Mouse (Mus musculus) forebrain, embryonic 11.5 days (tissue): Measurements from ENCODE around the gene Dnm2. TPM values are rescaled to one million over a fixed set of nuclear protein-coding genes. Genes with fewer than 3 reads are reported as not detected.
A peak's percentile ranks its signal among the peaks of the same experiment; 100 is the strongest.

Source experiments
- ATAC-seq: fragments of 200-750 bp; cut with Nextera tagmentation; replicated peaks from 2 replicates; pipeline ENCODE4 v1.8.0; 2017; ENCODE audit warnings: moderate TSS enrichment; ENCODE audit not compliant: low FRiP score
- DNase-seq: peaks from one replicate; pipeline ENCODE4 v3.0.0-alpha.2; 2017; ENCODE audit warnings: low spot score
- H3K27ac ChIP-seq: fragments of 300-500 bp; sonication (generic); 2 replicates; pipeline ENCODE4 v1.5.1; 2014; ENCODE audit warnings: low read depth, low read length
- H3K27me3 ChIP-seq: fragments of 300-500 bp; sonication (generic); 2 replicates; pipeline ENCODE4 v1.6.1; 2014; ENCODE audit warnings: mild to moderate bottlenecking, low read length, mixed read lengths; ENCODE audit not compliant: control insufficient read depth, insufficient read depth
- H3K36me3 ChIP-seq: fragments of 300-500 bp; sonication (generic); 2 replicates; pipeline ENCODE4 v1.6.1; 2014; ENCODE audit warnings: mild to moderate bottlenecking, low read length, moderate library complexity, mixed read lengths; ENCODE audit not compliant: control insufficient read depth, insufficient read depth
- H3K4me1 ChIP-seq: fragments of 300-500 bp; sonication (generic); replicated peaks from 2 replicates; pipeline ENCODE4 v1.6.1; 2014; ENCODE audit warnings: low read length, mixed read lengths; ENCODE audit not compliant: control insufficient read depth, insufficient read depth
- H3K4me2 ChIP-seq: fragments of 300-500 bp; sonication (generic); 2 replicates; pipeline ENCODE4 v1.6.1; 2014; ENCODE audit warnings: low read depth, mild to moderate bottlenecking, low read length, moderate library complexity, mixed read lengths; ENCODE audit not compliant: severe bottlenecking
- H3K4me3 ChIP-seq: fragments of 300-500 bp; sonication (generic); 2 replicates; pipeline ENCODE4 v1.5.1; 2014; ENCODE audit warnings: low read depth, low read length
- H3K9ac ChIP-seq: fragments of 300-500 bp; sonication (generic); 2 replicates; pipeline ENCODE4 v1.6.1; 2014; ENCODE audit warnings: low read length
- H3K9me3 ChIP-seq: fragments of 300-500 bp; sonication (generic); 2 replicates; pipeline ENCODE4 v1.6.1; 2016; ENCODE audit warnings: low read length, mixed read lengths; ENCODE audit not compliant: control insufficient read depth
- WGBS: fragments of 180-500 bp; shearing (Covaris S2); extraction: QIAGEN DNeasy Blood & Tissue Kit; methylation state at CpG from one replicate; pipeline ENCODE4 v1.1.7; 2014; 5-methylcytosine and 5-hydroxymethylcytosine counted together
- polyA plus RNA-seq: library from polyadenylated mRNA; unstranded; fragments of >200 nt; fragmentation: Nextera tagmentation; extraction: Ambion mirVana; gene quantifications from 2 replicates; pipeline ENCODE4 v1.2.1, GENCODE M21; 2014

The Dnm2 gene
- polyA plus RNA-seq, 1 experiment from 2014 or later: 74.0 TPM

DNA sequence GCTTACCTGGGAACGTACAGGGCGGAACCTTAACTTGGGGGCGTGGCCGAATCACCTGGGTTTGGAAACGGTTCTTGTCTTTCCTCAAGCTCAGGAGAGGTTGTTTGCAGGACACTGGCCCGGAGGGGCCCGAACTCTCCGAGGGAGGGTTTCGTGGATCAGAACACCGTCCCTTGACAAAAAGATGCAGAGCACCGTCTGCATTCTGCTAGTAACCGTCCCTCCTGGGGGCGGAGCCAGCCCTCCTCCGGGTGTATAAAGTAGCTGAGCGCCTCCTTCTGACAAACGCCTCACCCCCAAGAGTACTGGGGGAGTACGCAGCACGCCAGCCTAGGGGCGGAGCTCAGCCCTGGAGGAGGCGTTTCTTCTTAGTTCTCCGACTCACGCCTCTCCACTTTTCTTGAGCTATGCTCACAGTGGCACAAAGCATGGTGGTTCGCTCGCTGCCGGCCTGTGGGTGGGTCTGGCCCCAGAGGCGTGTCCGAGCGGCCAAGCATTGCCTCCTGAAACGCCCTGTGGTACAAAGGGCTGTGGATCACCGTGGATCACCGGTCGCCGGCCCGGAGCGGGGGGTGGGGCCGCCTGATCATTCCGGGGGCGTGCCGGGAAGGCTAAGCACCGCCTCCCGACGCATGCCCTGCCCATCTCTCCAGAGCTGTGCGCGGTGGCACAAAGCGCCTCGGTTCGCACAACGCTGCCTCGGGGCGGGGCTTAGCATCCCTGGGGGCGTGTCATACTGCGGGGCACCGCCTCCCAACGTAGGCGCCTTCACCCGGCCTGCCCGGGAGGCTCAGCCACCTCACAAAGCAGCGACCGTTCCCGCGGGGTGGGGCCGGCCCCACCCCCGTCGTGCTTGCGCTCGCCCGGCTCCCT, 121.4 kb downstream of the Dnm2 start:
- H3K36me3 ChIP-seq: no peaks in the 10 kb centered on the region
- H3K27me3 ChIP-seq: no peaks in the 10 kb centered on the region
- H3K4me3 ChIP-seq: peak overlapping the region; percentile 78
- H3K9ac ChIP-seq: peak overlapping the region; percentile 60
- H3K27ac ChIP-seq: peak overlapping the region; percentile 84
- peak; percentile 93 for ATAC-seq
- peak overlapping the region; percentile 75 for H3K4me2 ChIP-seq
- WGBS: under 1% methylated on average over 61 of the region's 67 CpGs
- H3K9me3 ChIP-seq: no peaks in the 10 kb centered on the region
- H3K4me1 ChIP-seq: peaks cover 7% of the 10 kb centered on the region
- peak; percentile 100 for DNase-seq

DNA sequence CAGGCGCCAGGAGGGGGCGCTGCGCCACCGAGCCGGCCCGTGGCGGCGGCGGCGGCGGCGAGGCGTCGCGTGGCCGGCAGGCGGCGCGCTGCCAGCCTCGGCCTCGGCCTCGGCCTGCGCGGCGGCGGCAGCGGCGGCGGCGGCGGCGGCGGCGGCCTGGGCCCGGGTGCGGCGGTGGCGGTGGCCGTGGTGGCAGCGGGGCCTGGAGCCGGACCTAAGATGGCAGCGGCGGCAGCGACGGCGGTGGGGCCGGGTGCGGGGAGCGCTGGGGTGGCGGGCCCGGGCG, 122.0 kb downstream of the Dnm2 start, which contains the start of gene Carm1:
Gene Carm1, plus strand, starts transcription at position 106 of the 286 bp plus-strand sequence.
- peak; percentile 57 for ATAC-seq

DNA sequence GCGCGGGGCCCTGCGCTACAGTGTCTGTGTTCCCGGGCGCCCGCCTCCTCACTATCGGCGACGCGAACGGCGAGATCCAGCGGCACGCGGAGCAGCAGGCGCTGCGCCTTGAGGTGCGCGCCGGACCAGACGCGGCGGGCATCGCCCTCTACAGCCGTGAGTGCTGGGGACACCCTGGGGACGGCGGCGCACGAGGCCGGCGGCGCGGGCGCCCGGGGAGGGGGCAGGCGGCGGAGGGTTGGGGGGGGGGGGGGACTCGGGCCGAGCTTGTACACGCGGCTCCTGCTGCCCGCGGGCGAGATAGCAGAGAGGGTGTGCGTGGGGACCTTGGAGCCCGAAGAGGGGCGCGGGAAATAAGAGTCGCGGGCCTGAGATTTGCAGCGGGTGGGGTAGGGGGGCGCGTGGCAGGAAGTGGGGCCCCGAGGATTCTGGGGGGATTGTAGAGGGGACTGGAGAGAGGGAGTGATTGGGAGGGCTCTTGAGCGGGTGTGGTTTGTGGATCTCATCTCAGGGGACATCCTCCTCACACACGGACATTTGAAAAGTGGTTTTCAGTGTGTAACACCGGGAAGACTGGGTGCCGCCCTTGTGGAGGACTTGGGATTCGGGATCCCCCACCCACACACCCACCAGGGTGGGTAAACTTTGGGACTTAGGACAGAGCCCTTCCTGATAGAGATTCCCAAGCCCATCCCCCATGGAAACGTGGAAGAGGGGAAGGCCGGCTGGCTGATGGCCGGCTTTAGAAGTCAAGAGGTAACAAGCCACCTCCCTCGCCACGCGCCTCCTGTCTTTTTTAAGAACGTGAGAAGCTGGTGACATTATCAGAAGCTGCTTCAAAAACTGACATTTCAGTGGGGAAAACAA, 122.6 kb downstream of the Dnm2 start:
- H3K27ac ChIP-seq: peak overlapping the region; percentile 91
- no peaks in the 10 kb centered on the region for H3K36me3 ChIP-seq
- peaks cover 7% of the 10 kb centered on the region for H3K4me1 ChIP-seq
- no peaks in the 10 kb centered on the region for H3K27me3 ChIP-seq
- peak overlapping the region; percentile 95 for H3K9ac ChIP-seq
- H3K9me3 ChIP-seq: no peaks in the 10 kb centered on the region
- H3K4me2 ChIP-seq: peak overlapping the region; percentile 89
- DNase-seq (peak; percentile 85), ATAC-seq (peak; percentile 25)
- WGBS: under 1% methylated on average over 62 of the region's 66 CpGs
- peak overlapping the region; percentile 78 for H3K4me3 ChIP-seq

More for the DNA sequence above, 122.0 kb downstream of the Dnm2 start, which contains the start of gene Carm1:
- Histone ChIP-seq H3K4me3 (peak within 1 kb of the TSS; percentile 78), H3K27me3 (no peaks in the 10 kb centered on the region), H3K9ac (peak within 1 kb of the TSS; percentile 95), H3K9me3 (no peaks in the 10 kb centered on the region), H3K4me1 (peaks cover 7% of the 10 kb centered on the region), H3K4me2 (peak within 1 kb of the TSS; percentile 89), H3K27ac (peak within 1 kb of the TSS; percentile 91), H3K36me3 (no peaks in the 10 kb centered on the region)
- under 1% methylated on average over 29 of the region's 52 CpGs for WGBS
- no peak for DNase-seq

DNA sequence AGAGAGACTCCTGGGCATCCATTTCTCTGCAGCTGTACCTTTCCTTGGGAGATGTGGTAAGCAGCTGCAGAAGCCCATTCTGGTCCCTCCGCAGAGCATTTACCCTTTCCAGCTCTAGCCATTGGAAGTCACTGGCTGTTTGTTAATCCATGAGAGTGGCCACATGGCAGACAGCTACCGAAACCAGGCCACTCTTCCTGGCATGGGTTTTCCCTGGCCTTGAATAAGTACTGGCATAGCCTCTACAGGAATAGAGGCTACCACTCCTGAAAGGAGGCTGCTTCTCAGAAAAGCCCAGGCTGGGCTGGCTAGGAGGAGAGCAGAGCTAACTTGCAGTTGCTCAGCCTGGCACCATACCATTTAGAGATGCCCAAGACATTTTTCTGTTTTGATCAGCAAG, 126.3 kb downstream of the Dnm2 start:
- Histone ChIP-seq H3K4me1 (peaks cover 7% of the 10 kb centered on the region), H3K4me2 (no peak overlapping the region), H3K9me3 (no peaks in the 10 kb centered on the region), H3K27me3 (no peaks in the 10 kb centered on the region), H3K36me3 (no peaks in the 10 kb centered on the region), H3K9ac (no peak overlapping the region), H3K27ac (no peak overlapping the region), H3K4me3 (no peak overlapping the region)
- DNase-seq: no peak
- WGBS: 96% methylated on average over 2 of the region's 2 CpGs
- no peak for ATAC-seq

DNA sequence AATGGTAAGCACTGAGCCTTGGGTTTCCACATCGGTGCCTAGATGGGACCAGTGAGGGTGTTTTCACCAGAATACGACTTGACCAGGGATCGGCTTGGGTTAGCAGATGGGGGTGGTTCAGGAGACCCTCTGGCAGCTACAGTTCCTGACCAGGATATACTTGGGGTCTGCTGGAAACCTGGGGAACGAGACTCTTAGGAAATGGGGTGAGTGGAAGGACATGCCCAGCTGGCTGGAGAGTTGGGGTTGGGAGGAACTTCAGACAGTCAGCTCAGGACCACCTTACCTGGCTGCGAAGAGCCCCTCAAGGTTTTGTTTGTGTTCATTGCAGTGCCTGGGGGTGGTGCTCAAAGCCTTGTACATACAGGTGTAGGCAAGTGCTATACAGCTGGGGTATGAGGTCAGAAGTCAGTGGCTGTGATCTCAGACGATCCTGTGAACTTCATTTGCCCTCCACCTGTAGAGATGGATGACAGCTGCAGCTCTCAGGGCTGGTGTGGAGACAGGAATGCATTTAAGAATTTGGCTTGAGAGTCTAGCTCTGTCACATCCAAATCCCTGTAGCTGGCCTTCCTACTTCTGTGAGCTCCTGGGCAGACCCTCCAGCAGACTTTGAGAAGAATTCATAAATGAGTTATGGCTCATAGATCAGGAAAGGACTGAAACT, 129.0 kb downstream of the Dnm2 start:
- Histone ChIP-seq H3K4me1 (peaks cover under 1% of the 10 kb centered on the region; the same call in 1 of the 2 replicates), H3K4me3 (no peak overlapping the region), H3K9me3 (no peaks in the 10 kb centered on the region), H3K27ac (no peak overlapping the region), H3K27me3 (no peaks in the 10 kb centered on the region), H3K4me2 (no peak overlapping the region), H3K9ac (no peak overlapping the region), H3K36me3 (no peaks in the 10 kb centered on the region)
- 92% methylated on average over 6 of the region's 6 CpGs for WGBS
- DNase-seq (no peak), ATAC-seq (no peak)

DNA sequence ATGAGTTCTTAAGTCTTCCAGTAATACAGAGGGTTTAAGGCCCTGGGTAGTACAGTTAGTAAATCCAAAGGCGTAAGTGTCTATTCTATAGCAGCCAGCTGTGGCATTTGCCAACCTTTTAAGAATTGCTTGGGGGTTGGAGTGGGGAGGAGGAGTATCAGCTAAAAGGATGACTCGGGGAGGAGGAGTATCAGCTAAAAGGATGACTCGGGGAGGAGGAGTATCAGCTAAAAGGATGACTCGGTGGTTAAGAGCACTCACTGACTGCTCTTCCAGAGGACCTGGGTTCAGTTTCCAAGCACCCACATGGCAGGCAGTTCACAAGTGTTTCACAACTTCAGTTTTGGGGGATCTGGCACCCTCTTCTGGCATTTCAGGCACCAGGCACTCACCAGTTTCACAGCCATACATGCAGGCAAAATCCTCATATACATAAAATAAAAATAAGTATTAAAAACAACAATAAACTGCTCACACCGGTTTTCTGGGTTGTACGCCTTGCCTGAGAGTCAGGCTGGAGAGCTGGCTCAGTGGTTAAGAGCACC, 130.6 kb downstream of the Dnm2 start:
- H3K4me3 ChIP-seq: no peak overlapping the region

DNA sequence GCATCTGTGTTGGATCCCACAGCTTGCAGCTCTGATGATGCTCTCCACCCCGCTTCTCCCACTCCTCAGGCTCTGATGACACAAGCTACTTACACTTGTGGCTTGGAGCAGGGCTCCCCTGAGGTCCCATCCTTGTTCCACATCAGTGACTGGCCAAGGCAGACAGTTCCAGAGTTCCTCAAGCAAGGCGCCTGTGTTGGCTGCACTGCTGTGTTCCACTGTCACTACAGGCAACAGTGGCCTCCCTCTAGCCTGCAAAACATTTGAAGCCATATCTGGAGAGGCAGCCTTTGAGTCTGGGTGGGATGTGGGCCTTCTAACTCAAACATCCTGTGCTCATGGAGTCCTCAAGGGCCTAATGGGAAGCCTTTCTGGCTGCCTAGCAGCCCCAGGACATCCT, 132.3 kb downstream of the Dnm2 start:
- H3K4me2 ChIP-seq: no peak overlapping the region
- no peaks in the 10 kb centered on the region for H3K27me3 ChIP-seq
- H3K9ac ChIP-seq: no peak overlapping the region
- no peaks in the 10 kb centered on the region for H3K36me3 ChIP-seq
- ATAC-seq (no peak), DNase-seq (no peak)
- no peaks in the 10 kb centered on the region for H3K9me3 ChIP-seq
- no peaks in the 10 kb centered on the region for H3K4me1 ChIP-seq
- H3K4me3 ChIP-seq: no peak overlapping the region
- no peak overlapping the region for H3K27ac ChIP-seq
- 96% methylated on average over 2 of the region's 2 CpGs for WGBS

More for the DNA sequence above, 130.6 kb downstream of the Dnm2 start:
- Histone ChIP-seq H3K9ac (no peak overlapping the region), H3K36me3 (no peaks in the 10 kb centered on the region), H3K27ac (no peak overlapping the region), H3K4me1 (no peaks in the 10 kb centered on the region), H3K9me3 (no peaks in the 10 kb centered on the region), H3K4me2 (no peak overlapping the region), H3K27me3 (no peaks in the 10 kb centered on the region)
- ATAC-seq (no peak), DNase-seq (no peak)
- WGBS: 94% methylated on average over 6 of the region's 6 CpGs
